Mouse (Mus musculus) granulocyte monocyte progenitor cell, adult 5-6 weeks (primary cell): ENCODE measurements at regions not wholly inside any gene's neighbourhood (a gene's known extent, or its start where the extent isn't known, plus 50 kb on each side); places are given as distances from the start of the nearest gene placed in this dataset.

Experiments
- ATAC-seq: replicated peaks from 2 replicates; pipeline ENCODE4 v1.8.0; 2016; ENCODE audit warnings: mild to moderate bottlenecking, moderate TSS enrichment, inconsistent platforms; ENCODE audit not compliant: poor library complexity, severe bottlenecking

GRCm38 (mm10) chr2:178979451-178979850, 462.8 kb upstream of the Cdh4 start:
- no peak for ATAC-seq

- no peak for ATAC-seq
Measured at GRCm38 (mm10) chr2:178981736-178982502, 460.3 kb upstream of the Cdh4 start.

GRCm38 (mm10) chr2:178983801-178984200, 458.4 kb upstream of the Cdh4 start:
- ATAC-seq = no peak

- ATAC-seq = no peak
Measured at GRCm38 (mm10) chr2:178987935-178988334, 454.3 kb upstream of the Cdh4 start.

- ATAC-seq = no peak
Measured at GRCm38 (mm10) chr2:178989291-178989690, 452.9 kb upstream of the Cdh4 start.

GRCm38 (mm10) chr2:178989784-178990183, 452.4 kb upstream of the Cdh4 start:
- ATAC-seq = no peak

GRCm38 (mm10) chr2:178990959-178991358, 451.3 kb upstream of the Cdh4 start:
- no peak for ATAC-seq

GRCm38 (mm10) chr2:178992334-178993116, 449.7 kb upstream of the Cdh4 start:
- no peak for ATAC-seq

- ATAC-seq = no peak
Measured at GRCm38 (mm10) chr2:178997921-178998320, 444.3 kb upstream of the Cdh4 start.

- ATAC-seq = no peak
Measured at GRCm38 (mm10) chr2:179000448-179001081, 441.7 kb upstream of the Cdh4 start.

GRCm38 (mm10) chr2:179007766-179008165, 434.5 kb upstream of the Cdh4 start:
- no peak for ATAC-seq

GRCm38 (mm10) chr2:179013891-179014593, 428.2 kb upstream of the Cdh4 start:
- no peak for ATAC-seq

- no peak for ATAC-seq
Measured at GRCm38 (mm10) chr2:179022675-179023194, 419.5 kb upstream of the Cdh4 start.

GRCm38 (mm10) chr2:179024225-179024624, 418.0 kb upstream of the Cdh4 start:
- no peak for ATAC-seq

GRCm38 (mm10) chr2:179033171-179033570, 409.1 kb upstream of the Cdh4 start:
- no peak for ATAC-seq

GRCm38 (mm10) chr2:179035446-179035845, 406.8 kb upstream of the Cdh4 start:
- ATAC-seq = no peak

- ATAC-seq = no peak
Measured at GRCm38 (mm10) chr2:179039697-179040096, 402.5 kb upstream of the Cdh4 start.

GRCm38 (mm10) chr2:179043671-179044070, 398.6 kb upstream of the Cdh4 start:
- ATAC-seq = no peak

GRCm38 (mm10) chr2:179045361-179045760, 396.9 kb upstream of the Cdh4 start:
- ATAC-seq = no peak

- ATAC-seq = no peak
Measured at GRCm38 (mm10) chr2:179054441-179054840, 387.8 kb upstream of the Cdh4 start.
